Mouse (Mus musculus) adipose tissue, adult 10 weeks (tissue): ENCODE results near the gene Cemip2. TPM values are rescaled to one million over a fixed set of nuclear protein-coding genes. Genes with fewer than 3 reads are reported as not detected.

Source experiments
- polyA plus RNA-seq: library from polyadenylated mRNA; stranded (reverse); fragments of 350-450 nt; fragmentation: Illumina TruSeq; extraction: RNeasy Lipid Tissue Mini Kit (QIAGEN cat#74804); gene quantifications from one replicate; pipeline ENCODE4 v1.2.3, GENCODE M21; 2014; ENCODE audit warnings: low read depth, low replicate concordance

The Cemip2 gene
- polyA plus RNA-seq: 5.6 TPM

DNA sequence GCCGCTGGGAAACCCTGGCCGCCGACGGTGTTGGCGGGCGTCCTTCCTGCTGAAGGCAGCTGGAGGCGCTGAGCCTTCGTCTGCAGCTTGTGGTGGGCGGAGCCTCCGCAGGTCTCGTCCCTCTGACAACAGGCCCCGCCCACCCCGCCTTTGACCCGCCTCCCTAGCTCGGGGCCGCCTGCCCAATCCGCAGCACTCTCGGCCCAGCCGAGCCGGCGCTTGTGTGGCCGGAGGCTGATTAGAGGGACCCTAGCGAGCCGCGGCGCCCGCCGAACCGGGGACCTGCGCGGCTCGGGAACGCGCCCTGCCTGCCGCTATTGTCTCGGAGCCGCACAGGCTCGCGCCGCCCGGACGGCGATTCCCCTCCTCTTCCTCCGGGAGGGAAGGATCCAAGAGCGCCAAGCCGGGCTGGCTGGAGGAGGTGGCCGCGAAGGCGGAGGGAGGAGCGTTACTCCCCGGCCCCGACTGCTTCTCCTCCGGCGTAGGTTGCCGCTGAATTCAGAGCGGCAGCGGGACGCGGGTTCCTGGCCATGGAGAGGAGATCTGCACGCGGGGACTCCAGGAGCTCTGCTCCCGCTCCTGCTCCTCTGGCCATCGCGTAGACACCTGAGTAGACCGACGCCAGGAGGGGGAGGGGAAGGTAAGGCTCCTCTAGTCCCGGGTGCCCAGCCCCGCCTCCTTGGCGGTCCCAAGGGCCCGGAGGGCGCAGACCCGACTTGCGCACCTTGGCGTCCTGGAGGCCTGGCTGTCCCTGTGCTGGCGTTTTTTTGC, at the start of gene Cemip2:
Gene Cemip2 (plus strand): TSS at position 196 of the 771 bp plus-strand sequence.

Other genes starting within 250 kb of the Cemip2 start
- 30.0 TPM for gene 1110059E24Rik, start 125.4 kb upstream of the Cemip2 start, polyA plus RNA-seq
- gene Abhd17b, start 125.2 kb upstream of the Cemip2 start, polyA plus RNA-seq: 19.9 TPM